Mouse (Mus musculus) heart, embryonic 14.5 days (tissue): ENCODE data around the gene Pdcl3. TPM values are rescaled to one million over a fixed set of nuclear protein-coding genes. Genes with fewer than 3 reads are reported as not detected.

ENCODE experiments used
- polyA plus RNA-seq: library from polyadenylated mRNA; unstranded; fragments of >200 nt; fragmentation: Nextera tagmentation; extraction: Ambion mirVana; gene quantifications from 2 replicates; pipeline ENCODE4 v1.2.1, GENCODE M21; 2014

Gene Pdcl3
- polyA plus RNA-seq, 1 experiment from 2014 or later = 127 TPM

Other genes with a start within 250 kb of the Pdcl3 start
- 0.84 and 0.93 TPM in 2 replicates for gene Lonrf2, start 148.9 kb upstream of the Pdcl3 start, polyA plus RNA-seq
- gene Chst10, start 87.4 kb upstream of the Pdcl3 start, polyA plus RNA-seq = 1.7 and 2.8 TPM in 2 replicates
- not detected in 2 replicates for gene Nms, start 46.5 kb upstream of the Pdcl3 start, polyA plus RNA-seq
- 1.3 and 2.5 TPM in 2 replicates for gene Npas2, start 208.1 kb downstream of the Pdcl3 start, polyA plus RNA-seq